Mouse (Mus musculus) left cerebral cortex, adult 2 months (tissue): ENCODE data around the gene Rgl3. TPM values are rescaled to one million over a fixed set of nuclear protein-coding genes. Genes with fewer than 3 reads are reported as not detected.

ENCODE experiments used
- DNase-seq, 2 experiments: peaks; one replicate each; pipeline ENCODE4 v3.0.0; 2021 to 2022; ENCODE audit warnings: low spot score in 2 of 2, mixed read lengths in 1 of 2; ENCODE audit errors: extremely low spot score in 1 of 2
- H3K27ac ChIP-seq: fragments of 200-600 bp; 2 replicates; pipeline ENCODE4 v1.8.1; 2022
- H3K4me3 ChIP-seq: fragments of 200-600 bp; 2 replicates; pipeline ENCODE4 v1.8.1; 2022
- CTCF ChIP-seq: fragments of 200-600 bp; IDR thresholded peaks from 2 replicates; pipeline ENCODE4 v1.8.1; 2022; ENCODE audit warnings: antibody characterized with exemption, mild to moderate bottlenecking, moderate library complexity
- intact Hi-C: fragments of 180-260 bp; cut with DNase I; formaldehyde crosslinking; loops from one replicate; pipeline ENCODE4 v1.15.1; 2025
- total RNA-seq, 2 experiments: library from RNA; stranded (reverse); gene quantifications; 2 replicates each; pipeline ENCODE4 v1.2.3; 2021

The Rgl3 gene
- total RNA-seq, 2 experiments from 2014 or later: 2.1 to 3.1 TPM

DNA sequence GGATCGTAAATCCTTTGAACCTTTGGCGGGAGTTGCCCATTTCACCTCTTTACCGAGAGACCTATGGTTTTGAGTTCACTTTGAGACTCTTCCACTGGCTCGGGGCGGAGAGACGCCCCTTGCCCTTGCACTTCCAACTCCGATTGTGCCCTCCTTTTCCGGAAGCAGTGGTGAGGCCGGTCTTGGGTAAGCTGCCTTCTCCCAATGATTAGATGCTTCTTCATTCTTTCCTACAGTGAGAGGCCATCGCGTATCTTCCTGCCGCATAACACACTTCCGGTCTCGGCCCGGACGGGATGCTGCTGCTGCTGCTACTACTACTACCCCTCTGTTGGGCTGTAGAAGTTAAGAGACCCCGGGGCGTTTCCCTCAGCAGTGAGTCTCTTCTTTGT, 13.9 kb upstream of the Rgl3 start:
- Histone ChIP-seq H3K4me3 (peak overlapping the region; percentile 82), H3K27ac (peak overlapping the region; percentile 89)
- intact Hi-C loops: loop anchor here (2.0 kb wide), 1 partner anchor 40 kb away; the partner anchor contains the start of gene Epor
- no peak for TF ChIP-seq CTCF
- no peak for DNase-seq

DNA sequence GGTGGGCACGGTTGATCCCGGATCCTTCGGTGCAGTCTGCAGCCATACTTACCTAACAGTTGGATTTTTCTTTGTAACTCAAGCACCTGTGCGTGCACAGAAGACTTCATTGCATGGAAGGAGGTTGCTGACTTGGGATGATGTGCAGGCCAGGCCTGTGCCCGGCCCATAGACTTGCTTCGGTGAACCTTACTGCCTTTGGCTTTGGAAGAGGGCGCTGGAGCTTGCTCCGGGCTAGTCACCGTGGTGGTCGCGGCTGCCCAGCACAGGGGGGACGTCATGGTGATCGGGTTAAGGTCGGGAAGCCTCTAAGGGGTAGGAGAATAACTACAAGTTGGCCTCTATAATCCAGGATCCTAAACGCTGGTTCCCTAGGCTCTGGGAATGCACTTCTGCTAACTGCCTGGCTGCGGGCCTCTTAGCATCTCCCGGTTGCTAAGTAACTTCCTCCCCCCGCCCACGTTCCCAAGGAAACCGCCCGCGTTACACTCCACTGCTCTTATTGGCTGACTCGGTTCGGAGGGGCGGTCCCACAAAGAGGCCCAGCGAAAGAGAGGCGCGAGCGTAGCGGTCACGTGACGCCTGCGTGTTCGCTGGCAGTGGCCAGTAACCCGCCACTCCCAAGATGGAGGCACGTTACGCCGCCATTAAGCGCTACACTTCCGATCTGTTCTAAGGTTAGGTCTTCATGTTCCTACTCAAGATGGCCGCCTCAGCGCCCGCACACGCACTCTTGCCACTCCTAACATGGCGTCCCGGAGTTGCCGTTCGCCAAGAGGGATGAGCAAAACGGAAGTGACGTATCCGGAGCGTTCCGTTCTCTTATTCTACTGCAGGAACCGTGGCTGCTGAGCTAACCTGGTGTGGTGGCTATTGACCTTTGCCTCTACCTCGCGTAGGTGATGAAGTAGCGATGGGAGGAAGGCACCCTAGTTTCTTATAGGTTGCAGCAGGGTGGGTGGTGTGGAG, 13.2 kb upstream of the Rgl3 start, which contains the start of the genes Ccdc151 and Prkcsh:
TSS of gene Ccdc151 (minus strand) at position 441 of the 969 bp plus-strand sequence.
TSS of gene Prkcsh (plus strand) at position 613 of the 969 bp plus-strand sequence.
- H3K27ac ChIP-seq: peak within 1 kb of the TSS; percentile 89
- DNase-seq: peak; percentile 98 to 99
- intact Hi-C loops: loop anchor here (2.0 kb wide), 1 partner anchor 40 kb away; the partner anchor contains the start of gene Epor
- no peak for TF ChIP-seq CTCF
- H3K4me3 ChIP-seq: peak within 1 kb of the TSS; percentile 82

DNA sequence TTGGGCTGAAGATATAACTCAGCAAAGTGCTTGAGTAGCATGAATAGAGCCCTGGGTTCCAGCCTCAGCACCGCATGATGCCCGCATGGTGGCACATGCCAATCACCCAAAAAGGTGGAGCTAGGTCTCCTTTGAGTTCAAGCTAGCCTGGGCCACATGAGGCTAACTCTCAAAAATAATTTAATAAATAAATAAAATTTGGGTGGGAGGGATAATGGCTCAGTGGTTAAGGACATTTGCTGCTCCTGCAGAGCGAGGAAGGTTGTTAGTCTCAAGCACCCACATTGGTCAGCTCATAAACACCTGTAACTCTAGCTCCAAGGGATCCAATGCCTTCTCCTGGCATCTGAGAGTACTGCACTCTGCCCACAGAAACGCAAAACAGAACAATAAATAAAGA, 12.4 kb upstream of the Rgl3 start:
- H3K4me3 ChIP-seq: peak overlapping the region; percentile 50
- peak; percentile 13; the same call in 1 of the 2 replicates for TF ChIP-seq CTCF
- intact Hi-C loops: loop anchor here (2.0 kb wide), 1 partner anchor 39 kb away; the partner anchor contains the start of gene Epor
- DNase-seq: no peak
- no peak overlapping the region for H3K27ac ChIP-seq

DNA sequence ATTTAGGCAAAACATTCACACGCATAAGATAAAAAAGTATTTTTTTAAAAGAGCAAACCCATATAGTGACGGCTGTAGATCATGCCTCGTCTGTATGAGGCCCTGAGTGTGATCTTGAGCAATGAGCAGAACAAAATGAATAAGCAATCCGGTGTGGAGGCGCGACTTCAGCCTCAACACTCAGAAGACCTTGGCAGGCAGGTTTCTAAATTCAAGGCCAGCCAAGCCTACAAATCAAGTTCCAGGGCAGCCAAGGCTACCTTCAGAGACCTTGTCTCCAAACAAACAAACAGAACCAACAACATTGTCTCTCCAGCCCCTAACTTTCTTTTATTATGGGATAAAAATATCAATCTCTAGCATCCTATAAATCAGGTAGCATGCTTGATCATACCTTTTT, 11.1 kb upstream of the Rgl3 start:
- no peak overlapping the region for H3K4me3 ChIP-seq
- no peak overlapping the region for H3K27ac ChIP-seq
- DNase-seq: no peak
- no peak for TF ChIP-seq CTCF
- intact Hi-C loops: no loop called here

DNA sequence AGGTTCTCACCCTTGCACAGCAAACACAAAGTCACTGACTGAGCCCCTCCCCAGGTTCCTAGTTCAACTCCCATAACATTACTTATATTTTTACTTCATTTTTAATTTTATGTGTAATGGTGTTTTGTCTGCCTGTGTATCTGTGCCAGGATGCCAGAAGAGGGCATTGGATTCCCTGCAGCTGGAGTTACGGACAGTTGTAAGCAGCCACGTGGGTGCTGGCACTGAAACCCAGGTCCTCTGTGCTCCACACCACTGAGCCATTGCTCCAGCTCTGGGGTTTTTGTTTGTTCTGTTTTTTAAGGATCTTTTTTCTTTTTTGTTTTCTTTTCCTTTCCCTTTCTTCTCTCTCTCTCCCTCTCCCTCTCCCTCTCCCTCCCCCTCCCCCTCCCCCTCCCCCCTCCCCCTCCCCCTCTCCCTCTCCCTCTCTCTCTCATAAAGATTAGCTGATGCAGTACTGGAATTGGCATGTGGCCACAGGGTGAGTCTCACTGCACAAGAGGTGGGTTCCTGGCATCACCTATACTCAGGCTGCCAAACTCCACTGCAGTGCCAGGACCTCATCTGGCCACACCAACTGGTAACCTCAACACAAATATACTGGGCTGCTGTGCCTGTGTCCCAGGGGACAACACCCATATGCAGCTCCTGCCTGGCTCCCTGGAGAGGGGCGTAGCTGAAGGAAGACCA, 7.1 kb upstream of the Rgl3 start:
- no peak for DNase-seq
- no peak overlapping the region for H3K4me3 ChIP-seq
- intact Hi-C loops: no loop called here
- no peak for TF ChIP-seq CTCF
- H3K27ac ChIP-seq: no peak overlapping the region

DNA sequence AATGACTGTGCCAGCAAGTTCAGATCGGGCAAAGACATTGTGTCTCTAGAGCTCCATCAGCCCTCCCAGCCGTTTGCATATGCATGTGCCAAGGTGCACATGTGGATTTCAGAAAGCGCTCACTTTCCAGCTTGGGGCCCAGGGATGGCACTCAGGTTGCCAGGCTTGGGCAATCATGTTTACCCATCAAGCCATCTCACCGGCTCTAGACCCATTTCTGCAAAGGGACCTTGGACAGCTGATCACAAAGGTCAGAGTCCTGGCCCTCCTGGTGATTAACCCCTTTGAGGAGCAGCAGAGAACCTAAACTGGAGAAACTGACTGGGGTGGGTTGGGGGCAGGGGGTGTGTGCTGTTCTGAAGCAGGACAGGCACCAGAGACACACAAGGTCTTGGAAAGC, 3.0 kb upstream of the Rgl3 start:
- intact Hi-C loops: no loop called here

DNA sequence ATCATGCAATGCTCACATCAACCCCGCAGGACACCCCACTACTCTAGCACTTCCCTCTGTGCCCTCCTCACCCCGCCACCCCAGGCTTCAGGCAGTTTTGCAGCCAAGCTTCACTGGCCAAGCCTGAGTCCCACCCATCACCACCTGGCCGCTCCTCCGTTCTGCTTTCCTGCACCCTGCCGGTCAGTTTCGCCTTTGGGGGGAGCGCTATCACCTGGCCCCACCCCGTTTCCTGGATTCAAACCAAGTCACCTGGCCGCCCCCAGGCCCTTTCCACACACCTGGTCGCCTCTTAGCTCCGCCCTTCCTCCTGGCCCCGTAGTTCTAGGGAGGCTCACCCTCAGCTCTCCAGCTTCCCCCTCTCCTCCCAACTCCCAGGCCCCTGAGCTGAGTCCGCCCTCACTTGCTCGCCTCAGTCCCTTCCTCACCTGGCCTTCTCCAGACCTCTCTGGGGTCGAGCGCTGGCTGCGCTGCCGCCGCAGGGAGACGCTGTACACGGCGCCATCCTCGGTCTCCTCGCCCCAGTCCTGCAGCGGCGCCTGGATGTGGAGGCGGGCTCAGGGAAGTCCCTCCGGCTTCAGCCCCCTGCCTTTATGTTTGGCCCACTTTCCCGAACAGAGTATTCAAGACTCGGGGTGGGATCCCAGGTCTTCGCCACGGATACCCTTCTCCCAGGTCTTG, 685 bp downstream of the Rgl3 start:
- Histone ChIP-seq H3K4me3 (peak overlapping the region; percentile 50), H3K27ac (no peak overlapping the region)
- intact Hi-C loops: no loop called here
- DNase-seq: no peak
- TF ChIP-seq CTCF: no peak; the same call in none of the 2 replicates

More for the DNA sequence above, 3.0 kb upstream of the Rgl3 start:
- no peak for DNase-seq
- Histone ChIP-seq H3K27ac (no peak overlapping the region), H3K4me3 (no peak overlapping the region)
- TF ChIP-seq CTCF: no peak

DNA sequence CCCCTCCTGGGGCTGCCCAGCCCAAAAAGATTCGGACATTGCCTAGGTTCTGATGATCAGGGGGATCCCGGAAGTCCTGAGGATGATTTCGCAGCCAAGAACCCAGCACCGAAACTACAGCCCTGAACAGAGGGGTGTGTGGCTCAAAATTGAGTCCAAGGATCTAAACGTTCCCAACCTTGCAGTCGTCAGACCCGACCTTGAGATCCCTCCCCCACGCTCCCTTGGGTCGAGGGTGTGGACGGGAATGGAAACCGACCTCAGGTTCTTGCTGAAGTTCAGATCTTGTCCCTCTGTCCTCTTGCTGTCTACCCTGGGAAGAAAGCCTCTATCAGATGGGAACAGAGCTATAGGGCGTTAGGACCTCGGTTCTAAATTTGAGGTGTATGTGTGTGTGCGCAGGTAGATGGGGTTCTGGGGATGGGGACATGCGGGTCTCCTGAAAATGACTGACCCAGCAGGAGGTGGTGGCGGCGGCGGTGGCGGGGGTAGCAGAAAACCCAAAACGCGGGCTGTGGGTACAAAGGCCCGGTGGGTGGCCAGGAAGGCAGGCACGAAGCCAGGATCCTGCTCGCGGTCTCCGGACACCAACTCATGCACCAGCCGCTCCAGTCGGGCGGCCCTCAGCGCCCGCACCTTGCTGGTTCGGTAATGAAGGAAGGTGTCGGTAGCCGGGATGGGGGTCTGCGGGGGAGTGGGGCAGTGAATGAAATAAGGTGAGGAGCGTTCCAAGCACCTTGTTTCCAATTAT, 1.5 kb downstream of the Rgl3 start:
- no peak for DNase-seq
- no peak for TF ChIP-seq CTCF
- H3K27ac ChIP-seq: no peak overlapping the region
- intact Hi-C loops: no loop called here
- no peak overlapping the region; the same call in 1 of the 2 replicates for H3K4me3 ChIP-seq

DNA sequence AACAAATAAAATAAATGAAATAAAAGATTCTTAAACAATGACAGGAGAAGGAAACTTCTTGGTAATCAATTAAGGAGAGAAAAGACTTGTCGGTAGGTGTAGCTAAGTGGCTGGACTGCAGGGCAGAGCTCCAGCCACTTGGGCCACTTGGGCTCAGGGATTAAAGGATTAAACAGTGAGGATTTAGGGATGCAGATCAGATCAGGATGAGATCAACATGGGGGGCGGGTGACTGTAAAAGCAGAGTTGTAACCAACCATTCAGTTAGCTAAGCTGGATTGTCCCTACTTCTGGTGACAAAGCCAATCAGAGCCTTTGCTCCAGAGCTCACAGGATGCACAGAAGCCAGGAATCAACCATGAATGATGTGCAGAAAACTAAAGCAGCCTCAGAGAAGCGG, 5.3 kb downstream of the Rgl3 start:
- Histone ChIP-seq H3K27ac (no peak overlapping the region), H3K4me3 (no peak overlapping the region)
- intact Hi-C loops: no loop called here
- no peak for DNase-seq
- TF ChIP-seq CTCF: no peak

DNA sequence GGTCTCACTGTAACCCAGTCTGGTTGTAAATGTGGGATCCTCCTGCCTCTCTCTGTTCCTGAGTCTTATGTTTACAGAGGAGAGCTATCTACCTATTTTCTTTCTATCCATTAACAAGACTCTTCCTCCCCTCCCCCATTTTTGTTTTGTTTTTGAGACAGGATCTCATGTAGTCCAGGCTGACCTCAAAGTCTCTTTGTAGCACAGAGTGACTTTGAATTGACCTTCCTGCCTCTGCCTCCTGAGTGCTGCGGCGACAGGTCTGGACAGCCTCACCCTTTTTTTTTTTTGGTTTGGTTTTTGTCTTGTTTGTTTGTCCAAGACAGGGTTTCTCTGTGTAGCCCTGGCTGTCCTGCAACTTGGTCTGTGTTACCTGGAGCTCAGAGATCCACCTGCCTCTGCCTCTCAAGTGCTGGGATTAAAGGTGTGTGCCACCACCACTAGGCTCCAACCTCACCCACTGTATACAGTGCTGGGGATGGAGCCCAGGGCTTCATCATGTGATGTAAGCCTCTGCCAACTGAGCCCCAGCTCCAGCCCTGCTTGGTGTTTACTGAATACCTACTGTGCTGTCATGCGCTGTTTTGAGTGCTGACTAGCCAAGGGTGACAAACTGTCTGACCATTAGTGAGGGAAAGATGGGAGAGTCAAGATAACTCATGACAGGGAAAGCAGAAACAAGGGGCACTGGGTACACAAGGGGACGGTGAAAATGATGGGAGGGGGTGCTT, 10.7 kb downstream of the Rgl3 start:
- no peak overlapping the region for H3K4me3 ChIP-seq
- no peak overlapping the region for H3K27ac ChIP-seq
- intact Hi-C loops: loop anchor here (2.0 to 5.0 kb wide), 2 partner anchors 76 to 169 kb away; no protein-coding TSS in a partner anchor
- no peak for TF ChIP-seq CTCF
- DNase-seq: no peak
